Mouse (Mus musculus): ENCODE measurements around the gene Fcgrt. TPM values are rescaled to one million over a fixed set of nuclear protein-coding genes. Genes with fewer than 3 reads are reported as not detected.
A peak's percentile ranks its signal among the peaks of the same experiment; 100 is the strongest.

Fcgrt gene
- total RNA-seq, 2 experiments from 2014 or later: 116 to 138 TPM

- DNase-seq: no peak
Observed at GRCm38 (mm10) chr7:45056329-45056971, 47.2 kb downstream of the Fcgrt start.

GRCm38 (mm10) chr7:45053931-45054510 lies 49.6 kb downstream of the Fcgrt start:
- DNase-seq: peak; percentile 96

- peak; percentile 79 to 87 for DNase-seq
Observed at GRCm38 (mm10) chr7:45053117-45053930, 50.3 kb downstream of the Fcgrt start.

GRCm38 (mm10) chr7:45052862-45053116 lies 50.9 kb downstream of the Fcgrt start, which contains the start of gene Prr12:
Gene Prr12 (minus strand): TSS chr7:45052881.
- no peak for DNase-seq

GRCm38 (mm10) chr7:45052181-45052861 lies 51.3 kb downstream of the Fcgrt start:
- peak in 1 of 2 experiments; percentile 53 for DNase-seq

GRCm38 (mm10) chr7:45051601-45051974 lies 52.1 kb downstream of the Fcgrt start:
- no peak for DNase-seq

GRCm38 (mm10) chr7:45050945-45051600 lies 52.6 kb downstream of the Fcgrt start:
- DNase-seq: peak; percentile 80 to 88

GRCm38 (mm10) chr7:45048923-45049657 lies 54.6 kb downstream of the Fcgrt start:
- no peak for DNase-seq

- no peak for DNase-seq
Observed at GRCm38 (mm10) chr7:45048001-45048890, 55.4 kb downstream of the Fcgrt start.

GRCm38 (mm10) chr7:45047491-45047890 lies 56.2 kb downstream of the Fcgrt start:
- DNase-seq: no peak

- no peak for DNase-seq
Observed at GRCm38 (mm10) chr7:45046853-45047350, 56.7 kb downstream of the Fcgrt start.

- DNase-seq: no peak
Observed at GRCm38 (mm10) chr7:45045741-45046140, 57.9 kb downstream of the Fcgrt start.

GRCm38 (mm10) chr7:45043307-45043706 lies 60.3 kb downstream of the Fcgrt start:
- DNase-seq: no peak

Small RNA genes lying within 50 kb of the gene (microRNA-seq; reads per million reads assigned to microRNA genes)
- gene Mir150 (734 reads per million, percentile 75 among the genes with 10 or more reads in this experiment), gene Mir5121 (68.2 reads per million, percentile 46 among the genes with 10 or more reads in this experiment)

Other genes starting within 250 kb of the Fcgrt start
- gene Pnkp, start 246.7 kb downstream of the Fcgrt start, total RNA-seq (2021): 10 to 100 TPM; 41.7 to 50.6 TPM
- gene Ptov1, start 234.1 kb downstream of the Fcgrt start, total RNA-seq (2021): 100 to 1,000 TPM; 215 to 274 TPM
- gene Med25, start 211.1 kb downstream of the Fcgrt start, total RNA-seq (2021): 10 to 100 TPM; 86.1 to 97.1 TPM
- gene Fuz, start 207.8 kb downstream of the Fcgrt start, total RNA-seq (2021): 10 to 100 TPM; 24.9 to 25.8 TPM
- 100 to 1,000 TPM in 1 of 2 experiments, 10 to 100 TPM in 1; 95.0 to 106 TPM for gene Ap2a1, start 174.4 kb downstream of the Fcgrt start, total RNA-seq (2021)
- not detected for gene Tsks, start 160.6 kb downstream of the Fcgrt start, total RNA-seq (2021)
- gene Cpt1c, start 129.0 kb downstream of the Fcgrt start, total RNA-seq (2021): 10 to 100 TPM in 1 of 2 experiments, 1 to 10 TPM in 1; 8.6 to 10.7 TPM
- gene Prmt1, start 117.3 kb downstream of the Fcgrt start, total RNA-seq (2021): 100 to 1,000 TPM; 236 to 262 TPM
- 100 to 1,000 TPM in 1 of 2 experiments, 10 to 100 TPM in 1; 90.4 to 123 TPM for gene Irf3, start 106.2 kb downstream of the Fcgrt start, total RNA-seq (2021)
- 10 to 100 TPM; 16.5 to 17.4 TPM for gene Bcl2l12, start 105.1 kb downstream of the Fcgrt start, total RNA-seq (2021)
- 10 to 100 TPM; 76.9 to 82.6 TPM for gene Scaf1, start 87.5 kb downstream of the Fcgrt start, total RNA-seq (2021)
- 100 to 1,000 TPM in 1 of 2 experiments, 10 to 100 TPM in 1; 98.9 to 101 TPM for gene Rras, start 85.9 kb downstream of the Fcgrt start, total RNA-seq (2021)
- gene Prr12, start 51.0 kb downstream of the Fcgrt start, total RNA-seq (2021): 10 to 100 TPM; 47.7 to 59.7 TPM
- 10 to 100 TPM; 50.5 to 65.3 TPM for gene Nosip, start 41.4 kb downstream of the Fcgrt start, total RNA-seq (2021)
- 10 to 100 TPM; 18.1 to 20.5 TPM for gene Prrg2, start 41.2 kb downstream of the Fcgrt start, total RNA-seq (2021)
- 10 to 100 TPM; 32.2 to 38.3 TPM for gene Rcn3, start 11.6 kb downstream of the Fcgrt start, total RNA-seq (2021)
- 1,000 to 10,000 TPM; 1,231 to 1,372 TPM for gene Rps11, start 20.6 kb upstream of the Fcgrt start, total RNA-seq (2021)
- gene Rpl13a, start 24.9 kb upstream of the Fcgrt start, total RNA-seq (2021): 1,000 to 10,000 TPM; 1,621 to 1,757 TPM
- gene Gm45713, start 32.4 kb upstream of the Fcgrt start, total RNA-seq (2021): not detected
- gene Flt3l, start 32.6 kb upstream of the Fcgrt start, total RNA-seq (2021): 10 to 100 TPM; 15.3 to 25.5 TPM
- 10 to 100 TPM; 59.1 to 77.0 TPM for gene Pih1d1, start 50.5 kb upstream of the Fcgrt start, total RNA-seq (2021)
- 10 to 100 TPM; 62.7 to 76.7 TPM for gene Aldh16a1, start 50.7 kb upstream of the Fcgrt start, total RNA-seq (2021)
- gene Slc17a7, start 60.1 kb upstream of the Fcgrt start, total RNA-seq (2021): under 1 TPM in 1 of 2 experiments, not detected in 1; 0.17 TPM
- gene Gfy, start 75.7 kb upstream of the Fcgrt start, total RNA-seq (2021): not detected
- gene Pth2, start 77.1 kb upstream of the Fcgrt start, total RNA-seq (2021): not detected
- not detected for gene Ccdc155, start 101.0 kb upstream of the Fcgrt start, total RNA-seq (2021)
- not detected for gene Dkkl1, start 108.3 kb upstream of the Fcgrt start, total RNA-seq (2021)
- gene Tead2, start 111.9 kb upstream of the Fcgrt start, total RNA-seq (2021): 10 to 100 TPM; 10.6 to 15.3 TPM
- 1 to 10 TPM; 2.2 to 4.1 TPM for gene Cd37, start 135.3 kb upstream of the Fcgrt start, total RNA-seq (2021)
- gene Slc6a16, start 137.2 kb upstream of the Fcgrt start, total RNA-seq (2021): not detected
- gene Slc6a21, start 173.7 kb upstream of the Fcgrt start, total RNA-seq (2021): under 1 TPM in 1 of 2 experiments, not detected in 1; 0.13 TPM
- 1 to 10 TPM; 5.7 to 8.5 TPM for gene Trpm4, start 229.9 kb upstream of the Fcgrt start, total RNA-seq (2021)
- under 1 TPM in 1 of 2 experiments, not detected in 1; 0.13 TPM for gene Hrc, start 231.4 kb upstream of the Fcgrt start, total RNA-seq (2021)

Measured in adrenal gland, postnatal 36 days (tissue).